Mouse (Mus musculus) neural tube, embryonic 12.5 days (tissue): ENCODE measurements at regions not wholly inside any gene's neighbourhood (a gene's known extent, or its start where the extent isn't known, plus 50 kb on each side); places are given as distances from the start of the nearest gene placed in this dataset.

ENCODE experiments used
- ATAC-seq: fragments of 200-750 bp; cut with Nextera tagmentation; 2 replicates; pipeline ENCODE4 v1.8.0; 2017; ENCODE audit warnings: low read depth, mild to moderate bottlenecking, moderate TSS enrichment, moderate library complexity; ENCODE audit not compliant: low FRiP score
- H3K27ac ChIP-seq: fragments of 300-500 bp; sonication (generic); 2 replicates; pipeline ENCODE4 v1.5.1; 2016
- H3K27me3 ChIP-seq: fragments of 300-500 bp; sonication (generic); replicated peaks from 2 replicates; pipeline ENCODE4 v1.6.1; 2016; ENCODE audit warnings: mild to moderate bottlenecking
- H3K36me3 ChIP-seq: fragments of 300-500 bp; sonication (generic); 2 replicates; pipeline ENCODE4 v1.6.1; 2016; ENCODE audit warnings: mild to moderate bottlenecking
- H3K4me1 ChIP-seq: fragments of 300-500 bp; sonication (generic); 2 replicates; pipeline ENCODE4 v1.6.1; 2016
- H3K4me2 ChIP-seq: fragments of 300-500 bp; sonication (generic); replicated peaks from 2 replicates; pipeline ENCODE4 v1.6.1; 2016; ENCODE audit warnings: mild to moderate bottlenecking
- H3K4me3 ChIP-seq: fragments of 300-500 bp; sonication (generic); 2 replicates; pipeline ENCODE4 v1.5.1; 2016
- H3K9ac ChIP-seq: fragments of 300-500 bp; sonication (generic); 2 replicates; pipeline ENCODE4 v1.6.1; 2016; ENCODE audit warnings: mild to moderate bottlenecking
- H3K9me3 ChIP-seq: fragments of 300-500 bp; sonication (generic); 2 replicates; pipeline ENCODE4 v1.6.1; 2016; ENCODE audit warnings: mild to moderate bottlenecking
- WGBS: fragments of 180-500 bp; shearing (Covaris S2); methylation state at CpG from one replicate; pipeline ENCODE4 v1.1.7; 2016; 5-methylcytosine and 5-hydroxymethylcytosine counted together

DNA sequence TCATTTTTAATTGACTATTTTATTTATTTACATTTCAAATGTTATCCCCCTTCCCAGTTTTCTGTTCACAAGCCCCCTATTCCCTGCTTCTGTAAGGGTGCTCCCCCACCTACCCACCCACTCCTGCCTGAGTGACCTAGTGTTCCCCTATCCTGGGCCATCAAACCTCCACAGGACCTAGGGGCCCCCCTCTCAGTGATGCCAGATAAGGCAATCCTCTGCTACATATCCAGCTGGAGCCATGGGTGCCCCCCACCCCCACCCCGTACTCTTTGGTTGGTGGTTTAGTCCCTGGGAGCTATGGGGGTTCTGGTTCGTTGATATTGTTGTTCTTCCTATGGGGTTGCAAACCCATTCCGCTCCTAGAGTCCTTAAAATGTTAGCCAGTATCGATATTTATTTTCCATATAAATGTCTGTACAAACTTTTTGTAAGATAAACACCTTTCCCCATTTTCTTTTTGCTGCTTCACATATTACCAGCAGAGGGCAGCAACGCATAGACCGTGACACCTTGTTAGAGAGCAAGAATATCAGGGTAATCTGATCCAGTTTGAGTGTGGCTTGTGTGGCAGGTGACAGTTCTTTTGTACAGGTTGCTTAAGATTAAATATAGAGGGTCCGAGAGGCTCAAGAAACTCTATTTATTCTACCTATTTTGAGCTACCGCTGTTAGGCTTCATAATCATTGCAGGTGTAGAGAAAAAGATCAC lies 177.2 kb upstream of the Scn7a start:
- Histone ChIP-seq H3K36me3 (no peaks in the 10 kb centered on the region), H3K27me3 (no peaks in the 10 kb centered on the region), H3K9me3 (no peaks in the 10 kb centered on the region), H3K4me3 (no peak overlapping the region), H3K4me1 (no peaks in the 10 kb centered on the region), H3K9ac (no peak overlapping the region), H3K4me2 (no peak overlapping the region), H3K27ac (no peak overlapping the region)
- ATAC-seq, result peak; percentile 68
- 30% methylated on average over 8 of the region's 8 CpGs for WGBS

DNA sequence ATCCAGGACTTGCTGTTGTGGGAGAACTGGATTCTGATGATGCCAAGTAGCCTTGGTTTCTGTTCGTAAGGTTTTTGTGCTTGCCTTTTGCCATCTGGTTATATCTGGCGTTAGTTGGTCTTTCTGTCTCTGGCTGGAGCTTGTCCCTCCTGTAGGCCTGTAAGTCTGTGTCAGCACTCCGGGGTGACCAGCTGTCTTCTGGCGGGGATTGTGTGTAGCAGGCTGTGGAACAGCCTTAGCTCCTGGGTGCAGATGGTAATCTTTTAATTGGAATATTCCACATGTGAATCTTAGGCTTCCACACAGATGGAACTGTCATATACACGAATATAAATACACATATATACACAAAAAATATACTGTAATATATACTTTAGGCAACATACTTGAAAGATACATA lies 156.5 kb upstream of the Scn7a start:
- Histone ChIP-seq H3K4me1 (no peaks in the 10 kb centered on the region), H3K9ac (no peak overlapping the region), H3K36me3 (no peaks in the 10 kb centered on the region), H3K4me3 (no peak overlapping the region), H3K4me2 (no peak overlapping the region), H3K27me3 (no peaks in the 10 kb centered on the region), H3K27ac (no peak overlapping the region), H3K9me3 (no peaks in the 10 kb centered on the region)
- no peak for ATAC-seq
- 78% methylated on average over 5 of the region's 5 CpGs for WGBS

- Histone ChIP-seq H3K36me3 (no peaks in the 10 kb centered on the region), H3K9me3 (no peaks in the 10 kb centered on the region), H3K27me3 (no peaks in the 10 kb centered on the region), H3K4me2 (no peak overlapping the region), H3K4me3 (no peak overlapping the region), H3K4me1 (no peaks in the 10 kb centered on the region), H3K9ac (no peak overlapping the region), H3K27ac (no peak overlapping the region)
- 77% methylated on average over 1 of the region's 1 CpGs for WGBS
- ATAC-seq, result no peak
These were observed 113.3 kb upstream of the Scn7a start for GRCm38 (mm10) chr2:66898032-66898431.

- no peaks in the 10 kb centered on the region for H3K9me3 ChIP-seq
- whole genome bisulfite sequencing, result 92% methylated on average over 2 of the region's 2 CpGs
- H3K4me1 ChIP-seq, result no peaks in the 10 kb centered on the region
- no peak overlapping the region for H3K9ac ChIP-seq
- no peak overlapping the region for H3K4me2 ChIP-seq
- no peak for ATAC-seq
- no peak overlapping the region for H3K4me3 ChIP-seq
- H3K36me3 ChIP-seq, result no peaks in the 10 kb centered on the region
- no peak overlapping the region for H3K27ac ChIP-seq
- no peaks in the 10 kb centered on the region for H3K27me3 ChIP-seq
These were observed 82.9 kb upstream of the Scn7a start for GRCm38 (mm10) chr2:66867457-66868216.
